Mouse (Mus musculus): ENCODE data around the gene Tnp2.

Gene Tnp2

GRCm38 (mm10) chr16:10769661-10770060, 18.8 kb downstream of the Tnp2 start:
- DNase-seq (ENCODE audit: low read depth, low spot score): peak; percentile 83

GRCm38 (mm10) chr16:10768821-10769220, 19.6 kb downstream of the Tnp2 start:
- DNase-seq (ENCODE audit: low read depth, low spot score): no peak

GRCm38 (mm10) chr16:10767158-10767557, 21.3 kb downstream of the Tnp2 start:
- DNase-seq (ENCODE audit: low read depth, low spot score): peak; percentile 90

DNA sequence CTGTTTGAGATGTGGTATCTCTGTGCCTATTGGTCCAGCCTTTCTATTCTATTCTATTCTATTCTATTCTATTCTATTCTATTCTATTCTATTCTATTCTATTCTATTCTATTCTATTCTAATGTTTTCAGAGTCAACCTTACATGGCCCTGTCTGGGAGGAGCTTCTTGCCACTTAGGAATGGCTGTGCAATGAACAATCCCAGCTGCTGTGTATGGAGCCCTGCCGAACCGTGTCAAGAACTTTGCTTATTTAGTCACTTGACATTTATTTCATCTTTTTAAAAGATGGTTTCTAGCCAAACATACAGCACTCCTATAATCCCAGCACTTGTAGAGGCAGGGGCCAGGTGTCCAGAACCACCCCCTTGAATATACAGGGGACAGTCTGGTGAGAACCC, 24.1 kb downstream of the Tnp2 start:
- no peak for DNase-seq (ENCODE audit: low read depth, low spot score)

- no peak for DNase-seq (ENCODE audit: low read depth, low spot score)
These were observed 24.8 kb downstream of the Tnp2 start for GRCm38 (mm10) chr16:10763540-10764264.

- DNase-seq (ENCODE audit: low read depth, low spot score): no peak
These were observed 25.8 kb downstream of the Tnp2 start for GRCm38 (mm10) chr16:10762569-10763180.

- DNase-seq (ENCODE audit: low read depth, low spot score): no peak
These were observed 27.3 kb downstream of the Tnp2 start for GRCm38 (mm10) chr16:10761182-10761581.

DNA sequence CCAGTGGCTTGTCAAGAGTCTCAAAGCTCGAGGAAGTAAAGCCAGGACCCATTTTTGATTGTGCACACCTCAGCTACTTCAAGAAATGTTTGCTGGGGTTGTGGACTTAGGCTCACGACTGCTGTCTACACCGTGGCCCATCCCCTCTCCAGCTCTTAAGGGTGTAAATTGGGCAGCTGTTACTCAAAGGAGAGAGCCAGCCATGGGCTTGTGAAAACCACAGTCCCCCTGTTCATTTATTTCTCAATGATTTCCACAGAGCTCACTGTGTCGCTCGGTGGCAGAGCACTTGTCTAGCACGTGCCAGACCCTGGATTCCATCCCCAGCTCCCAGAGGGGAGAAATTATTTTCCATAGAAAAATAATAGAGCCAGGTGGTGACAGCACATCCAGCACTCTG, 32.3 kb downstream of the Tnp2 start:
- no peak for DNase-seq (ENCODE audit: low read depth, low spot score)

DNA sequence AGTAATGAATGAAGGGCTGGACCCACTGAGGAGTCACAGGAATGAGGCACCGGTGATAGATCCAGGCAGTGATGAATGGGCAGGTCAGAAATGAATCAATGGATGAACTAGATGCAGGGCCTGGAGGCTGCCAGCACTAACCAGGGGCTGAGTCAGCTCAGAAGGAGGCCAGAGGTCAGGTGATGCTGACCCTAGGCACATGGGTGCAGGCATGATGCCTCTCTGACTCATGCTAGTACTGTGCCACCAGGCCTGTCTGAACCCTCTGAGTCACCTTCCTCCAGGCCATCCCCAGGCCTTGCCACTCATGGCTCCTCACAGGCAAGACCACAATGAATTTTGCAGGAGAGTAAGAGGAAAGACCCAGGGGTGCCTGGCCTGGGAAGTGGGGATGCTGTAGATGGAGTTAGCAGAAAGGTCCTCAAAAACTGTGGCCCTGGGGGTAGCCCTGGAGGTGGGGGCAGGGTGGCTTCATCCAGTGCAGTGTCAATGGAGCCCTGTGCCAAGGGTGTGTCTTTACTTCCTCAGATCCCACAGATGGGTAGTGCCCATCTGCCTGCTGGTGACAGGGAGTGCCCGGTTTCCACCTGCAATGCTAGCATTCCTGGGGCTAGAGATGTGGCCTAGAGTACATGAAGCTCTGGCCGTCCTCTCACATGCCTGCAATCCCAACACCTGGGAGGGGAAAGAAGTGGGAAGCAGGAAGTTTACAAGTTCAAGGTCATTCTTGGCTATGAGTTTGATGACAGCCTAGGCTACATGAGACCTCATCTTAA, 33.8 kb downstream of the Tnp2 start:
- DNase-seq (ENCODE audit: low read depth, low spot score): peak; percentile 9

DNA sequence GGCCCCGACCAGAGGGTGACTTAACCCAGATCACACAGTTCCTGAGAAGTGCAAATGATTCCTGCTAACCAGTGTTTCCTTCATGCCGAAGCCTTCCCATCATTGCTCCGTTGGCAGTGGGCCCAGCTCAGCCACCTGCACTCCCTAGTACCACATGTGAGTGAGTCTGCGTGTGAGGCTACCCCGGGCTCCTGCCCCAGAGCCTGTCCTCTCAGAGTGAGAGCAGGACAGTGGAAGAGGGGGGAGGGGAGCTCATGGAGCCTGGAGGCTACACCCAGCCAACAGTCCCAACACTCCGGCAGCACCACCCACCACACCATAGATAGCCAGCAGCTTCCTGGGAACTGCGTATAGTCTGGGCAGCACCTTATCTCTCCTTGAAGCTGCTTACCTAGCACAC, 38.6 kb downstream of the Tnp2 start:
- DNase-seq (ENCODE audit: low read depth, low spot score): peak; percentile 85

GRCm38 (mm10) chr16:10749226-10749625, 39.2 kb downstream of the Tnp2 start:
- DNase-seq (ENCODE audit: low read depth, low spot score): no peak

- peak; percentile 28 for DNase-seq (ENCODE audit: low read depth, low spot score)
These were observed 47.4 kb downstream of the Tnp2 start for GRCm38 (mm10) chr16:10741082-10741481.

DNA sequence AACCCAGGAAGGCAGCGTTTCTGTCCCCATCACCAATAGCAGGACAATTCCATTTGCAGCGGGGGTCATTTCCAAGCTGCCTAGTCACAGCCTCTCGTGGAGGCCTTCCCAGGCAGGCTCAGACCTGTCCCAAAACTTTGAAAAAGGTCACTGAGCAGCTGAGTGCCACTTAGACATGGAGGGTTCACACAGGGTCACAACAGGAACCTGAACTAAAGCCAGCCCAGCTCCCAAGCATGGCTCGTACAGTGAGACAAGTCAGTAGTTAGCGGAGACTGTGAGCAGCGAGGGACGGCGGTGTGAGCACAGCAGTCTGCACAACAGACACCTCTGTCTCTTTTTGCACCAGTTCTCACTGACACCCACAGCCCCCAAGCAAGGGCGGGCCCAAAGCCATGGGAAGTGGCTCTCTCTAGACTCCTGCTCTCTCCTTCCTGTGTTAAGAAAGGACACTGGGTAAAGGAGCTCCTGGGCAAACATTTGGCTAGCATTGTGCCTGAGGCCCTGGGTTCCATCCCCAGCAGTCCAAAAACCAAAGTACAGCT, 48.5 kb downstream of the Tnp2 start:
- DNase-seq (ENCODE audit: low read depth, low spot score): peak; percentile 11

GRCm38 (mm10) chr16:10738866-10739265, 49.6 kb downstream of the Tnp2 start:
- no peak for DNase-seq (ENCODE audit: low read depth, low spot score)

Data from brain, adult 2 months (tissue).